Mouse (Mus musculus) brain, embryonic 14.5 days (tissue): ENCODE data around the gene Rem2. TPM values are rescaled to one million over a fixed set of nuclear protein-coding genes. Genes with fewer than 3 reads are reported as not detected.

Experiments
- DNase-seq: peaks from one replicate; pipeline ENCODE4 v3.0.0-alpha.2; 2011; ENCODE audit warnings: low read depth
- CTCF ChIP-seq: fragments of 200-500 bp; IDR thresholded peaks from 2 replicates; pipeline ENCODE4 v1.5.1; 2012; ENCODE audit warnings: inconsistent platforms, mild to moderate bottlenecking, moderate library complexity, borderline replicate concordance; ENCODE audit not compliant: insufficient read depth, insufficient read length; ENCODE audit errors: extremely low read depth
- POLR2A ChIP-seq: fragments of 200-500 bp; IDR thresholded peaks from 2 replicates; pipeline ENCODE4 v1.6.1; 2012; ENCODE audit warnings: mild to moderate bottlenecking, inconsistent platforms, borderline replicate concordance; ENCODE audit not compliant: poor library complexity, insufficient read depth, insufficient read length, severe bottlenecking; ENCODE audit errors: extremely low read depth
- polyA plus RNA-seq: library from polyadenylated mRNA; depleted of rRNA; stranded (reverse); fragments of >200 nt; gene quantifications from 2 replicates; pipeline ENCODE4 v1.2.3, GENCODE M21; 2012

The Rem2 gene
- polyA plus RNA-seq, 1 experiment = 31.3 TPM

DNA sequence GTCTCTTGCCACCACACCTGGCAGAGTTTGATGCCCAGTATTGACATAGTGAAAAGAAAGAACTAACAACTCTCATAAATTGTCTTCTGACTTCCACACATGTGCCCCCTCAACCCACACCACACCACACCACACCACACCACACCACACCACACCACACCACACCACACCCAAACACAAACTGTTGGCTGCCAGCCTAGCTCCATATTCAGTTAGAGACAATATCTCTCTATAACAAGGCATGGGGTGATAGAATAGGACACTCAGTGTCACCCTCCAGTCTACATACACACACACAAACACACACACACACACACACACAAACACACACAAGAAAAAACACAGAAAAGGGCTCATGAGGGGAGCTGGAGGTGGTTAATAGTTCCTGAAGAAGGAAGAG, 12.4 kb downstream of the Rem2 start:
- no peak for TF ChIP-seq POLR2A
- TF ChIP-seq CTCF = no peak
- no peak for DNase-seq

DNA sequence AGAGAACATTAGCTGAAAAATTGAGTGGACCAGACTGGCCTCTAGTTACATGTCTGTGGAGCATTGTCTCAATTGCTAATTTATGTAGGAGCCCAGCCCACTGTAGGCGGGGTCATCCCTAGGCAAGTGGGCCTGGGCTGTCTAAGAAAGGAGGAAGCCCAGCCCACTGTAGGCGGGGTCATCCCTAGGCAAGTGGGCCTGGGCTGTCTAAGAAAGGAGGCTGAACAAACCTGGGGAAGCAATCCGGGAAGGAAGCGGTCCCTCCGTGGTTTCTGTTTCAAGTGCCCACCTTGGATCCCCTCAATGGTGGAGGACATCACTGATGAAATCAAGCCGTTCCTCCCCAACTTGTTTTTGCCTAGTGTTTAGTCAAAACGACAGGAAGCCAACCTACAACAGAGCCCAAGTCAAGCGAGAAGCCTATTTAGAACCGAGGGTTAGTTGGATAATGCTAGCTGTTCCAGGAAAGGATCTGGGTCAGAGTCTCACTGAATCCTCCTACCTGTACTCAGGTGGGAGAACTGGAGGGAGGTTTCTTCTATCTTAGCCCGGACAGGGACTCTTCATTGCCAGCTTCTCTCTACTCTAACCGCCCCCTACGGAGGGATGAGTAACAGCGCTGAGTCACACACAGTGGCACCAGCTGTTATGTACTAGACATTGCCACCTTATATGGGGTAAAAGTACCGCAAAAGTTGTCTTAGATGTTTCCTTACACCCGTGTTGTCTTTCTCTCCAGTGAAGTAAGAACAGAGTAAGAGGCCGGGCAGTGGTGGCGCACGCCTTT, 16.6 kb downstream of the Rem2 start:
- TF ChIP-seq CTCF (no peak), POLR2A (no peak)
- peak; percentile 24 for DNase-seq

DNA sequence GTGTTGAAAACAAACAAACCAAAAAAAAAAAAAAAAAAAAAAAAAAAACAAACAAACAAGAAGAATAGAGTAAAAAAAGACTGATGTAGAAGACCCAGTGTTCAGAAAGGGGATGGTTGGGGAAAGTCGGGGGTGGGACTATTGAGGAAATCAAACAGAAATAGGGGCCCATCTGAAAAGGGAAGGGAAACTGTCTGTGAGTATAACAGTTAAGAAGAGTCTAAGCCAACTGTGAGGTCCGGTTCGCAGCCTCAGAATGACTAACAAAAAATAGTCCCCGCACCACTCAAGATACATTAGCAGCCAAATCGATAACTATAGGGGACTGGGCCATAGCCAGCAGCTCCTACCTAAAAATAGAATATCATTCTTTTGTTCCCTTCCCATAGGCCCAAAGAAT, 17.3 kb downstream of the Rem2 start:
- no peak for DNase-seq
- no peak for TF ChIP-seq POLR2A
- TF ChIP-seq CTCF = no peak

- no peak for TF ChIP-seq POLR2A
- TF ChIP-seq CTCF = peak; percentile 85
- DNase-seq = peak; percentile 69
These were observed 18.3 kb downstream of the Rem2 start for GRCm38 (mm10) chr14:54494234-54494633.

DNA sequence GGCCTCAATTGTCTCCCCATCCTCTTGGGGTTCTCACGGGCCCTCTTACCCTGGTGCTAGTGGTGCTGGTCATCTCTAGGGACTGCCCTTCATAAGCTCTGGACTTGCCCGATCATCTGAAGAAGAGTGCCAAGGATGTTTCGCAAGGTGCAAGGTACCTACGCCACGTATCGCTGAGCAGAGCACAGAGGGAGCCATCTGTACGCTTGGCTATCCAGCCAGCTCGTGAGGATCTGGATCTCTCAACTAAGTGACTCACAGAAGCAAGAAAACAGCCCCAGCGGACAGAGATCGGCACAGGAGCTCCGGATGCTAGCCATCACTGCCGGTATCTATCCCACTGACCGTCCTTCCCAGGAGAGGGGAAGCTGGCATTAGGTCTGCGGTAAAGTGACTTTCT, 20.8 kb downstream of the Rem2 start:
- no peak for DNase-seq
- TF ChIP-seq CTCF (no peak), POLR2A (no peak)

DNA sequence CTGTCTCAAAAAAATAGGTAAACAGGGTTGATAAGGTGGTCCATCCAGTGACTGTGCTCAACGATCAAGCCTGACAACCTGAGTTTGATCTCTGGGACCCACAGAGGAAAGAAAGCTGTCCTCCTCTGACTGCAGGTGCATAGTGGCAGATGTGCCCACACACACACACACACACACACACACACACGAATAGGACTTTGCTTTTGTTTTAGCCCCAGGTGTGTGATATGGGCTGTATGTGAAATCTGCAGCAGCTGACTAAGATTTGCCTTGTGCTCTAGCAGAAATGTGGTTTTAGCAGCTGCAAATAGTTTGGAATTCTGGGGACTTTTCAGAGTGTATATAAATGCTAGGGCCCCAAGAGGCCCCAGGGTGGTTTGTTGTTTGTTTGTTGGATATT, 23.4 kb downstream of the Rem2 start:
- TF ChIP-seq CTCF (no peak), POLR2A (no peak)
- DNase-seq = no peak

GRCm38 (mm10) chr14:54501365-54501764, 25.5 kb downstream of the Rem2 start:
- TF ChIP-seq POLR2A (no peak), CTCF (no peak)
- DNase-seq = no peak

- TF ChIP-seq CTCF (no peak), POLR2A (no peak)
- no peak for DNase-seq
These were observed 27.2 kb downstream of the Rem2 start for GRCm38 (mm10) chr14:54503092-54503491.

GRCm38 (mm10) chr14:54509774-54510173, 33.9 kb downstream of the Rem2 start:
- DNase-seq = no peak
- TF ChIP-seq POLR2A = no peak
- TF ChIP-seq CTCF = no peak

- DNase-seq = no peak
- TF ChIP-seq CTCF (no peak), POLR2A (no peak)
These were observed 40.9 kb downstream of the Rem2 start for GRCm38 (mm10) chr14:54516710-54517310.

GRCm38 (mm10) chr14:54523600-54523999, 47.7 kb downstream of the Rem2 start:
- peak; percentile 41; the same call in 1 of the 2 replicates for TF ChIP-seq CTCF
- TF ChIP-seq POLR2A = no peak
- peak; percentile 49 for DNase-seq
